Mouse (Mus musculus) liver, adult 2 months (tissue): ENCODE measurements around the gene Pole4. TPM values are rescaled to one million over a fixed set of nuclear protein-coding genes. Genes with fewer than 3 reads are reported as not detected.
A peak's percentile ranks its signal among the peaks of the same experiment; 100 is the strongest.

ENCODE experiments used
- DNase-seq: peaks from one replicate; pipeline ENCODE4 v3.0.0-alpha.2; 2011; ENCODE audit warnings: low read depth, low spot score; ENCODE audit errors: extremely low read depth
- H3K27ac ChIP-seq: fragments of 200-500 bp; replicated peaks from 2 replicates; pipeline ENCODE4 v1.5.1; 2012; ENCODE audit warnings: low read depth, mild to moderate bottlenecking, control low read depth, inconsistent platforms, low read length; ENCODE audit not compliant: insufficient read depth
- H3K27me3 ChIP-seq: fragments of 200-500 bp; 2 replicates; pipeline ENCODE4 v1.6.1; 2012; ENCODE audit warnings: mild to moderate bottlenecking, moderate library complexity, low read length, inconsistent platforms; ENCODE audit not compliant: control insufficient read depth, insufficient read depth
- H3K36me3 ChIP-seq: fragments of 200-500 bp; 2 replicates; pipeline ENCODE4 v1.6.1; 2012; ENCODE audit warnings: low read length, inconsistent platforms; ENCODE audit not compliant: control insufficient read depth, insufficient read depth
- H3K4me1 ChIP-seq: fragments of 200-500 bp; 2 replicates; pipeline ENCODE4 v1.6.1; 2011; ENCODE audit warnings: low read length; ENCODE audit not compliant: control insufficient read depth, insufficient read depth
- H3K4me3 ChIP-seq: fragments of 200-500 bp; 2 replicates; pipeline ENCODE4 v1.5.1; 2011; ENCODE audit warnings: low read depth, mild to moderate bottlenecking, control low read depth, low read length, moderate library complexity; ENCODE audit not compliant: insufficient read depth
- H3K79me2 ChIP-seq: fragments of 200-500 bp; 2 replicates; pipeline ENCODE4 v1.6.1; 2012; ENCODE audit warnings: inconsistent platforms, mild to moderate bottlenecking, low read length, moderate library complexity; ENCODE audit not compliant: control insufficient read depth, insufficient read depth
- H3K9ac ChIP-seq: fragments of 200-500 bp; 2 replicates; pipeline ENCODE4 v1.6.1; 2012; ENCODE audit warnings: low read depth, mild to moderate bottlenecking, control low read depth, inconsistent platforms, low read length
- CTCF ChIP-seq: fragments of 200-500 bp; IDR thresholded peaks from 2 replicates; pipeline ENCODE4 v1.5.1; 2011; ENCODE audit warnings: low read depth, low read length, control low read depth
- POLR2A ChIP-seq: fragments of 200-500 bp; IDR thresholded peaks from 2 replicates; pipeline ENCODE4 v1.6.1; 2011; ENCODE audit warnings: low read length, control low read depth; ENCODE audit not compliant: insufficient read depth; ENCODE audit errors: extremely low read depth
- WGBS: fragments of 180-500 bp; shearing (Covaris S2); methylation state at CpG from one replicate; pipeline ENCODE4 v1.1.7; 2018; 5-methylcytosine and 5-hydroxymethylcytosine counted together
- polyA plus RNA-seq: library from polyadenylated mRNA; depleted of rRNA; stranded (reverse); fragments of >200 nt; gene quantifications from 2 replicates; pipeline ENCODE4 v1.2.3, GENCODE M21; 2012
- total RNA-seq: library from RNA; depleted of rRNA; stranded (reverse); fragments of >200 nt; gene quantifications from 2 replicates; pipeline ENCODE4 v1.2.3, GENCODE M21; 2014

Pole4 gene
- total and polyA plus RNA-seq, 2 experiments, result 12.2 to 23.7 TPM

DNA sequence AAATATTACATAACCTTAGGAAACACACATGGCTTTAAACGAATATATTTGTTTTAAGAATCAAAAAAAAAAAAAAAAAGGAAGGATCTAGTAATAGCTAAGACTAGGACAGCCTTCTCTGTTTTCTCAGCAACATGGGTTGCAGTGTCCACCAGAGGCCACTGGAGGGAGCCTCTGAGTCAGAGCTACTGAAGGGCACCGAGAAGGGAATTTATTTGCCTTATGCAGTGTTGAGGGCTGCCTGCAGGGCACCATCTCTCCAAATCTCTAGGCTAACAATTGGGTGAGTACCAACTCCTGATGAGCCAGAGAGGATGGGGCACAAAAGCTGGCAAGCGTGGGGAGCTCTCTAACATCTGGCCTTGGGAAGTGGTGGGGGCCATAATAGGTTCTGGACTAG is 9.1 kb upstream of the Pole4 start:
- TF ChIP-seq CTCF, result peak; percentile 86
- no peak for TF ChIP-seq POLR2A
- DNase-seq, result peak; percentile 19
- H3K27me3 ChIP-seq, result no peaks in the 10 kb centered on the region
- H3K27ac ChIP-seq, result no peak overlapping the region
- 27% methylated on average over 3 of the region's 3 CpGs for WGBS
- no peaks in the 10 kb centered on the region for H3K4me1 ChIP-seq
- no peaks in the 10 kb centered on the region for H3K79me2 ChIP-seq
- no peaks in the 10 kb centered on the region for H3K36me3 ChIP-seq
- no peak overlapping the region for H3K4me3 ChIP-seq
- no peak overlapping the region for H3K9ac ChIP-seq

DNA sequence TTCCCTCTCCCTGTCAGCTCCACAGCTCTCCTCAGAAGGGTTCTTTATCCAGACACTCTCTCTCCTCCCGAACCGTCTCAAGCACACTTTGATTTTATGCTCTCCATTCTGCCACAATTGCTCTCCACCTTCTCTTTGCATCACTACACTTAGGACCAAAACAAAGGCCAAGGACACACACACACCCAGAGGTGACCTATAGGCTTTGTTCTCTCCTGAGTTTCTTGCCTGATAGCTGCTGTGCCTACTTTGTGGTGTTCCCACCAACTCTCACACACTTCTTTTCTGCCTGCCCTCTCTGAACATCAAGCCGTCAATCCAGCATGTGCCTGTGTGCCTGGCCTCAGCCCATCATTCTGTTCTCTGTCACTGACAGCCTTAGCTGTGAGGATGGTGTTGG is 2.6 kb upstream of the Pole4 start:
- Histone ChIP-seq H3K4me1 (no peaks in the 10 kb centered on the region), H3K79me2 (no peaks in the 10 kb centered on the region), H3K9ac (no peak overlapping the region), H3K27me3 (no peaks in the 10 kb centered on the region), H3K27ac (no peak overlapping the region), H3K4me3 (no peak overlapping the region), H3K36me3 (no peaks in the 10 kb centered on the region)
- WGBS, result 88% methylated on average over 3 of the region's 3 CpGs
- DNase-seq, result no peak
- TF ChIP-seq CTCF (no peak), POLR2A (no peak)

DNA sequence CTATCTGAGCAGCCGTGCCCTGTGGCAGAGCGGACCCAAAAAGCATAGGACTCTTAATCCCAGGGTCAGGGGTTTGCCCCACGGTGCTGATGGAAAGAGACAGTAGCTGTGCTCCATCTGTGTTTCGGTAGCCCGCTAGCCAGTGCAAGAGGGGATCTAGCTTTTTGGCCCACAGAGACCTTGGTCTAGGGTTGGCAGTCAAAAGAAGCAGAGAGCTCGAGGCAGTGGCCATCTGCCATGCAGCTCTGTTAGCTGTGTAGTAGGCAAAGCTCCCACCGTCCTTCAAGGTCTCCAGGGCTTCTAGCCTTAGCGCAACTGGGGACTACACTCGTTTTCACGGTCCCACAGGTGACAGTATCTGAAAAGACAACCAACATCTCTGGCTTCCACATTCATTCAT is 2.1 kb upstream of the Pole4 start:
- H3K27ac ChIP-seq, result no peak overlapping the region
- H3K4me1 ChIP-seq, result no peaks in the 10 kb centered on the region
- 84% methylated on average over 10 of the region's 10 CpGs for WGBS
- H3K27me3 ChIP-seq, result no peaks in the 10 kb centered on the region
- H3K4me3 ChIP-seq, result no peak overlapping the region
- no peak overlapping the region for H3K9ac ChIP-seq
- H3K79me2 ChIP-seq, result no peaks in the 10 kb centered on the region
- DNase-seq, result no peak
- H3K36me3 ChIP-seq, result no peaks in the 10 kb centered on the region
- TF ChIP-seq POLR2A (no peak), CTCF (no peak)

- Histone ChIP-seq H3K27me3 (no peaks in the 10 kb centered on the region), H3K27ac (no peak overlapping the region), H3K9ac (no peak overlapping the region), H3K4me1 (no peaks in the 10 kb centered on the region), H3K36me3 (no peaks in the 10 kb centered on the region), H3K4me3 (no peak overlapping the region), H3K79me2 (no peaks in the 10 kb centered on the region)
- WGBS, result 86% methylated on average over 3 of the region's 3 CpGs
- TF ChIP-seq POLR2A, result no peak
- TF ChIP-seq CTCF, result no peak
- DNase-seq, result no peak
Measured at GRCm38 (mm10) chr6:82703710-82704109, 1.5 kb downstream of the Pole4 start.

DNA sequence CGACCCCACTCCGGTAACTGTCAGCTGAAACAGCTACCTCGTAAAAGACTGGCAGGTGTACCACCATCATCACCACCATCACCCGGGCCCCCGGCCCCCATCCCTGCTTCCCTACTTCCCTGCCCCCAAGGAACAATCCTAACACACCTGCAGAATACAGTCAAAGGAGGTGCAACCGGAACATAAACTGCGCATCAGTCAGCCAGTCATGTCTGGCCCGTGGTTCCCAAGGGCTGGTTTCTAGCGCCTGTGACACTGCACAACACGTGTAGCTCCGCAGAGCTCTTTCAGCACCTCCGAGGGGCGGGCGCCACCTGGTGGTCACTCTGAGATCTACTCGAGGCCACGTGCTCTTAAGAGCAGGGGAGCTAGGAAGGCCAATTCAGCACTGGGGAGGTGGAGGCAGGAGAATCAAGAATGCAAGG is 2.6 kb downstream of the Pole4 start:
- Histone ChIP-seq H3K27me3 (no peaks in the 10 kb centered on the region), H3K4me1 (no peaks in the 10 kb centered on the region), H3K9ac (no peak overlapping the region), H3K79me2 (no peaks in the 10 kb centered on the region), H3K36me3 (no peaks in the 10 kb centered on the region), H3K27ac (no peak overlapping the region), H3K4me3 (no peak overlapping the region)
- TF ChIP-seq CTCF (peak; percentile 95), POLR2A (no peak)
- 27% methylated on average over 16 of the region's 16 CpGs for WGBS
- DNase-seq, result peak; percentile 53

GRCm38 (mm10) chr6:82701296-82701695 is 3.9 kb downstream of the Pole4 start:
- no peak for DNase-seq
- H3K36me3 ChIP-seq, result no peaks in the 10 kb centered on the region
- WGBS, result 67% methylated on average over 6 of the region's 6 CpGs
- TF ChIP-seq CTCF, result no peak
- no peak for TF ChIP-seq POLR2A
- no peak overlapping the region for H3K9ac ChIP-seq
- no peaks in the 10 kb centered on the region for H3K4me1 ChIP-seq
- no peak overlapping the region for H3K4me3 ChIP-seq
- H3K27ac ChIP-seq, result no peak overlapping the region
- no peaks in the 10 kb centered on the region for H3K79me2 ChIP-seq
- H3K27me3 ChIP-seq, result no peaks in the 10 kb centered on the region
